Mouse (Mus musculus) activated CD4-positive, CD25-positive, alpha-beta regulatory T cell, adult 4 months (primary cell): ENCODE results near the gene Cmss1. TPM values are rescaled to one million over a fixed set of nuclear protein-coding genes. Genes with fewer than 3 reads are reported as not detected.

Source experiments
- ATAC-seq: one replicate; pipeline ENCODE4 v1.8.0; 2017
- polyA plus RNA-seq, 2 experiments: library from polyadenylated mRNA; unstranded; fragments of 100-300 nt; shearing (Covaris generic); gene quantifications; one replicate each; pipeline ENCODE4 v1.2.1; 2017

The Cmss1 gene
- polyA plus RNA-seq, 2 experiments from 2014 or later = 25.5 to 33.1 TPM

DNA sequence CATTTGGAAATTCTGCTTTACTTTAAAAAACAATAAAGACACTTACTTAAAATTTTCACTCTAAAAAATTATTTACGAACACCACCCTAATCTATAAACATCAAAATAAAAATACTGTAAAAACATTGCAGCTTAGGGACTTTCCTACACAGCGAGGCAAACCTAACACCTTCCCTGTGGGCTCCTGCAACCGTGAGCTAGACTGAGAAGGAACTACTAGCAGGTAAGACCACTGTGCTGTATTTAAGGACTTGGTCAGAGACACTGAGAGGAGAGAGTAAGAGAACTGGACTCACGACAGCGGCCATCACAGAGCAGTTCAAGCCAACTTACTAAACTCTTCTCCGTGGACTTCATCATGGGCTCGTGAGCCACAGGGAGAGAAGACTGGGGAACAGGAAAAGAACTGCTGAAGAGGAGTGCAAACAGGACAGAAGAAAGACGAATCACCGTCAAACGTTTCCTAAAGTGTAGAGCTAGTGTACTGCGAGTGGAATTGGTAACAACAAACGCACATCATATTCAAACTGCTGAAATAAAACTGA is 136.3 kb downstream of the Cmss1 start:
- peak; percentile 11 for ATAC-seq

DNA sequence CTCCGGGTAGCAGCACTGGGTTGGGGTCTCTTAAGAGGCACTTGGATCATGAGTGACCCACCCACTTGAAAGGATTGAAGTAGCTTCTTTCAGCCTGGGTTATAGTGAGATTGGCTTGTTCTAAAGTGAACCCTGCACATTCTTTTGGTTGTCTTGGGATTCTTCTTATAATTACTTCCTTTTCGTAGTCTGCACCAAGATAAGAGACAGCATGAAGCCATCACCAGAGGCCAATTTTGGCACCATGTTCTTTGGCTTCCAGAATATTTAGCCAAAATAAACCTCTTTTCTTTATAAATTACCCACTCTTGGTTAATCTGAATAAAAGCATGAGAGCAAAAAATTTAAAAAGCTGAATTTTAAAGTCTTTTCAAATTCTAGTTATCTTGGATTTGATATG is 136.8 kb downstream of the Cmss1 start:
- no peak for ATAC-seq

DNA sequence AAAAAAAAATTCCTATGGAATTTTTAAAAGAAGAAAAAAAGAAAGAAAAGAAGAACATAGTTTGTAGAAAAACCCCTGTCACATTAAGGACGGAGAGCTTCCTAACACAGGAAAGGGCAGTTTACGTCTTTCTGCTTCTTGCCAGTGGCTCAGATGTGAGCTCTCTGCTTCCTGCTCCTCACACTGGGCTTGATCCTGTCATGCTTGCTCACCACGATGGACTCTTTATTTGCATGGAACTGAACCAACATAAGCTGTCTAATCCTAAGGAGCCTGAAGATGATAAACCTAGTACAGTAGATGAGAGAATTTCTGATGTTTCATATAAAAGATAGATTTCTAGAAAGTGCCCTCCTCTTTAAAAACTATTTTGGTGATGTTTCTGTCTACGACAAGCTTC is 137.4 kb downstream of the Cmss1 start:
- no peak for ATAC-seq

DNA sequence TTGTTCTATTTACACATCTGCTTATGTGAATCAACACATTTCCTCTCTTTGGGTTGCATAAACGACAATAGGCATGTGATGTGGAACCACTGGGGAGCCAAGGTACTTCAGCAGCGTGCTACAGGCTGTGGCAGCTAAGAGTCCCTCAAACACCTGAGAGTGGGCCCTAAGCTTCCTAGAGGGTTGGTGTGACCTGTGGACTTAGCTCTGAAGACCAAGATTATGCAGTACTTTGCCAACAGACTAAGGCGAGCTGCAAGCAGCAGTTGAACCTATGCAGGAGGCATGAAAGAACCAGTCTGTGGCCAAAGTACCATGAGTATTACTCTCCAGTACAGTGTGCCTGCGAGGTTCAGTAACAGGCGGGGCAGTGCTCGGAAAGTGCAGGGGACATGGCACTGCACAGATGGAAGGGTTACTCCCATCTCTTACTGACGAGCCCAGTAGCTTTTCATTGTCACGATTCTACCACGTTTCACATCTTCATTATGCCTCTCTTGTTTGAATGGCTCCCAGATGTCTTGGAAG is 141.2 kb downstream of the Cmss1 start:
- ATAC-seq = no peak

DNA sequence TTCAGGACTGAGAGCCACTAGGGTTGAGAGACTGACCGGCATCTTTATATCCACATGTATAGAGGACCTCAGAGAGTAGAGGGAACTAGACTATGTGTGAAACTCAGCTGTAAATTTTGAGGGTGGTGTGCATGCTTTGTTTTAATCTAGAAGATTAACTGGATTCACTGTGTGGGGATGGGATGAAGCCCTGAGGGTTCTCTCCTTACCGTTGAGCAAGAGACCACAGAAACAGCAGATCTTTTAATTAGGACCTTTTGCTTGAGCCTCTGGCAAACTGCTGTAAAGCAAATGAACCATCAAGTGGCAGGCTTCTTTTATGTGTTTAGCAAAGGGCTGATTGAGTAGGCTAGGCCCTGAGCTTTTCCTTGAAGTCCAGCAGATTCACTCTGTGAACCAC is 150.7 kb downstream of the Cmss1 start:
- ATAC-seq = no peak

DNA sequence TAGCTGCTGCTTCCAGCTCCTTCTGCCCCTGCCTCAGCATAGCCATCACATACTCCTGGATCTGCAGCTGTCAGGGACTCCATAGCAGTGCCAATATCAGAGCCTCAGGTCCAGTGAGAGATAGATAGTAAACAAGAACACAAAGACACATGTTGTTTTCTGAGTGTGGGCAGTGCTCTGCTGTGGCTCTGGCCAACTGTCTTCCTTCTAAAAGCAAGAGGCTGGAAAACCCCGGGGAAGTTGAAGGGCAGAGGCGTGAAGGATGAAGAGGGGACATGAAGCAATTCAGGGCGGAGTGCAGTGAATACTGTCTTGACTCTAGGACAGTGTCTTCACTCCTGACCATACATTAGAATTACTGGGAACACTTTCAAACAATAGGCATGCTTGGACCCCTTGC is 151.1 kb downstream of the Cmss1 start:
- ATAC-seq = no peak

DNA sequence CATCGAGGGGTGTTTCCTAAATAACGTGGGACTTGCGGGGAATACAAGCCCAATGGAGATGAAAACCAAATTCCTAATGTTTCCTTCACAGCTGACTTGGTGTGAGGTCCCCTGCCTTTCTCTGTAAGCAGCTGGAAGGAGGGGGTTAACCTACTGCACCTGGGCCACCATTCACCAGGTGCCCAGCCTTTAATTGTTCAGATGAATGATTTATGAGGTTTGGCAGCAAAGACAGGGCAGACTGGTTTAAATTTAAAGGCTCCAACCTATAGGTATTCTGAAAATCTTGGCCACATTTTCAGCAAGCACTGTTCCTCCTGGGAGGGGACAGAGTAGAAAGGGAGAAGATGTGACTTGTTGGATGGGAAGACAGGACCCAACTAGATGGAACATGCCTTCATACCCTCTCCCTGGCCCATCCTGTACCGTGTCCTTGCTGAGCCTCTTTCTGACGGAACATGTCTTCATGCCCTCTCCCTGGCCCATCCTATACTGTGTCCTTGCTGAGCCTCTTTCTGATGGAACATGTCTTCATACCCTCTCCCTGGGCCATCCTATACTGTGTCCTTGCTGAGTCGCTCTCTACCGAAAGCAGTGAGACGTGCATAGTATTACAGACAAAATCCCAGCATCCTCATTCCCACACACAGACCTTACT is 152.4 kb downstream of the Cmss1 start:
- ATAC-seq = no peak

DNA sequence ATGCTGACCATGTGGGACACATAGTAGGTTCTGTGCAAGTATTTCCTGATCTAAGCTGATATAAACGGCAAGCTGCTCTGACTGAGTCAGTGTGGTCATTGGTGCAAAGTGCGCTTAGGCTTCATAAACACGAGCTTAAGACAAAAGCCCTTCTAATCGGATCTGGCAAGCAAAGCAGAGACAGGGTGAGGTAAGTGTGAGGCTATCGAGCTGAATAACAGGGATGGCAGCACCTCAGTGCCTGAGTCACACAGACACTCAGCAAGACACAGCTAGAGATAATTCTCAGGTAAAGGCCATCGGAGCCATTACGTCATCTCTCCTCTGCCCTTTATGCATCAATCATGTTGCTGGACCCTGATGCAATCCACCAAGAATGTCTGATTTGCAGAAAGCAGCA is 153.7 kb downstream of the Cmss1 start:
- ATAC-seq = no peak

DNA sequence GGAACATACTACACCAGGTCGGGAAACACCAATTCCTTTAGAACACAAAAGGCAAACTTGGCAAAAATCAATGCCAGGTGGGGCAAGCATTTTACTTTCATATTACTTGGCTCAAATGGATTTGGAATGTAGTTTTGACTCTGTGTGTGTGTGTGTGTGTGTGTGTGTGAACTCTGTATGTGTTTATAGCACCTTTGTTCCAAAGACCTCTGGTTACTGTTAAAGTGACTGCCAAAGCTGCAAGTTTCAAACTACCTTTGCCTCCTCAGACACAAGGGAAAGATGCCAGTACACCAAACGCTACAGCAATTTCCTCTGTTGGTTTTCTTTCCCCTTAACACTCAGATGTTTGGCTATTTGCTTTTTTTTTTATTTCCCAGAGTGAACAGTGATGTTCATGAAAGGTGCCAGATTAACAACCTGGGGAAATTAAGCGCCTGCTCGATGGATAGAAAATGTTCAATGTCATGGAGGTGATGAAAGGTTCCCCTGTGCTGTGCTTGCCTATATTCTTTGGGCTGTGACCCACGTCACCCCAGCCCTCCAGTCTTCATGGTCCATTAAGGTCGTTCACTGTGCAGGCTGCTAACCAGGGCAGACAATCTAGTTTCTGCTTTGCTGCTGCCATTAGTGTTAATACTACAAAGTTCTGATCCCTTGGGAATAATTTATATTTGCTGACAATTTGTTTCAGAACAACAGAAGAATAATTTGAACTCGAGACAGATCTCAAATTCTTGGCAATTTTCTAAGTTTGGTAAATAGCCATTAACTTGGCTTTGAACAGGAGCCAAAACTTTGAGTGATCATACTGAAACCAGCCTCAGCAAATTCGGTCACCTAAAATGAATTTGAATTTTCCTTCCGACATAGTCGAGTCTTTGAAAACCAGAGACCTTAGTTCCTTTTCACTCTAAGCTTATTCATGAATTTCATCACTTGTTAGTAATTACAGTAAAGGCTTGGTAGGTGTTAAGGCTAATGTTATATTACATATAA is 161.3 kb downstream of the Cmss1 start:
- ATAC-seq = no peak

DNA sequence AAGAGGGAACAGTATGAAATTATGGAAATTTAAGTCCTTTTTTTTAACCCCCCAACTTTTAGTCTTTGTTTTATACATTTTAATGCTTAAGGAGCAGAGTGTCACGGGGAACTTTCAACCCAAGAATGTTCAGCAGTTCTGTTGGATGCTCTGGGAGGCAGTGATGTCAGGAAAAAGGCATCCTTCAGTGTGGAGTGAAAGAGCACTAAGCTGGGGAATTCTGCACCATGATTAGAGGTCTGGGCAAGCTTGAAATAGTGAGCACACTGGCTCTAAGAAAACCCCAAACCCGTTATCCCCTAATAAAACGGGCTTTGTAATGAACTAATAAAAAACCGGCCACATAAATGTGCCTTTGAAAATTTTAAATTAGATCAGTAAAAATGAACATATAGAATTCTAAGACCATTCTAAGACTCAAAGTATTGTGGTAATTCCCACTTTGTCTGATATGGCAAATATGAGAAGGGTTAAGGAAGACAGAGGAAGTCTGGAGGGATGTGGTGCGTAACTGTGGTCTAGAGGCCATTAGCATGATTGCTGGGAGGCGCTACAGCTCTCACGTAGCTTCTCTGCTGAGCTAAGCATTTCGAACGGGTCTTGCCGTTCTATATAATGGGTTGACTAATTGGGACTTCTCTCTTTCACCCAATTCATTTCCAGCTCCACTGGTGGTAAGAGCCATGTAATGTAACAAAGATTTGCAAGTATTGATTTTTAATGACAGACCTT is 165.8 kb downstream of the Cmss1 start:
- ATAC-seq = no peak

DNA sequence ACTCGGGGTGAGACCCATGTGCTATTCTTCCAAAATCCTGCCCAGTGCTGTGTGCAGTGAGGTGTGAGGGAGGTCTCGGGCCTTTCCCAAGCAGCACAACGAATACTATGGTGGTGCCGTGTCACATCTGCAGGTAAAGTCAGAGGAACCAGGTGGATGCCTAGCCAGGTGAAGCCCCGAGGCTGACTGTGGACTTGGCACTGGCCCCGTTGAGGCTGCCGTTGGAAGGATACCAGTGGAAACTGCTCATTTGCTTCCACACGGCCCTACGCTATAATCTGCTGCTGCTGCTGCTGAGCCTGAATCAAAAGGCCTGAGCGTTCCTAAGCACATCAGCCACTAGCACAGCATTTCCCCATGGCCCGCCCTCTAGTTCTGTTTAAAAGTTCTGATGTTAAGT is 167.5 kb downstream of the Cmss1 start:
- no peak for ATAC-seq

DNA sequence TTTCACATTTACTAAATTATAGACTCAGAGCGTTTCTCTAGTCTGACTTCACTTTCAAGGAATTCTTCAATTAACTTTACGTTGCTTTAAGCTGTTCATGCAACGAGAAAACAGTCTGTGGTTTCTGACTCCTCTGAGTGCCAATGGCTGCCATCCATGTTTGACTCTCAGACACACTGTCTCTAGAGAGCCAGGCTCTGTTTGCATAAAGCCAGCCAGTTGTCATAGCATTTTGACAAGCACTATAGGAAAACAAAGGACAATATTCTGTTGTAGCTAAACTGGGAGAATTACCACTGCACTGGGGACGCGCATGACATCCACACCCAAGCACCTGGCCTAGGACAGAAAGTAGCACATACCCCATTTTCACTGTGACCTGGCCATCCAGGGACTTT is 168.4 kb downstream of the Cmss1 start:
- ATAC-seq = no peak

DNA sequence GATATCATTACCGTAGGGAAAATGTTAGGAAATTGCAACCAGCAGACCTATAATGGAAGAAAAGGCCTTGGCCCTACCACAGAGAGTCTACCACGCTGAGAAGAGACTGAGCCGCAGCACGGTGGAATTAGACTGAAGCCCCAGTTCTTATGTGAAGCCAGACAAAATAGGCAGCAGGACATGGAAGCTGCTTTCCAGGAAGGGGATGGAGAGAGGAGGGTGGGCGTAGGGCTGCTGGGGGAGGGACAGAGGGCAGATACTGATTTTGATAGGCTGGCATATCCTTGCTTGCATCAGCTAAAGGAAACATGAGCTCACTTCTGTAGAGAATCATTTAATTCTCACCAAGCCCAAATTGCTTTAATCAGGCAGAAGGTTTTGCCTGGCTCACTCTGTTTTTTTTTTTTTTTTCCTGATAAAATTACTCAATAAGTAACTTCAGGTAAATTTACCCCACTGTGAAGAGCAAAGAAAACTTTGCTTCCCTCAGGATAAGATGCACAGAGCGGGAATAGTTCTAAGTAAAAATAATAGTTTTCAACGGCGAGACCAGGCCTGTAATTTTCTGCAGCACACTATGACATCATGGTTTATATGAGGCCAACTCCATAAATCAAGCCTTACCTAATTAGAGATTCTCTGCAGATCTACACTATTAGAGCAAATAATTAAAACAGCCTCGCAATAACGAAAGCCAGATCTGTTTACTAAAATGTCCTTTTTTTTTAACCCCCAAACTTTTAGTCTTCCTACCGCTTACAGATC is 169.0 kb downstream of the Cmss1 start:
- no peak for ATAC-seq

DNA sequence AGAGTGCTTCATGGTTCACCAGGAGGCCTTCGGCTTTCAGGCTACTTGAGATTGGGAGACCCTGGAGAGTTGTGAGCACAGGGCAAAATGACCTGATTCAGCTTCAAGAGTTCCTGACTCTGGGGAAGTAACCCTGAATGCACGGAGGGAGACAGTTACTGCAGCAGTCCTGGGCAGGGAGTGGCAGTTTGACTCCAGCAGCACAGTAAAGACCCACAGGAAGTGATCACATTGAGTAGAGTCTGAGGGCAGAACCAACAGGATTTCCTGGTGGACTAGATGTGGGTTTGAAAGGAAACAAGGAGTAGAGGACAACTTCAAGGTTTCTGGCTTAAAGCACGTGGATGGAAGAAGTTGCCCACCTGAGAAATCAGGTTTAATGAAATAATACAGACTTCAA is 172.0 kb downstream of the Cmss1 start:
- peak; percentile 99 for ATAC-seq

DNA sequence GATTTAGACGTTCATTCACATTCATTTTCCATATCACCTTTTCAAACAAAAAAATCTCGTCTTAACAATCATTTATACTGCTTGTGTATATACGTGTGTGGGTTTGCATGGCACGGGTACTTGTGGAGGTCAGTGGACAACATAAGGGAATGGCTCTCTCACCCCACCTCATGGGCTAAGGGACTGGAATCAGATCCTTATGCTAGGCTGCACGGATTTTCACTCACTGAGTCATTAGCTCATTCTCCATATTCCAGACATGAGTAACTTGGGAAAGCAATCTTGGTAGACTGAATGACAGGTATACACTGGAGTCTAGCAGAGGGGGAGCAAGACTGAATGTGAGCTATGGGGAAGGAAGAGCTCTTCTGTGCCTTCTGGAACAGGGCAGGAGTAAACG is 173.0 kb downstream of the Cmss1 start:
- ATAC-seq = no peak

DNA sequence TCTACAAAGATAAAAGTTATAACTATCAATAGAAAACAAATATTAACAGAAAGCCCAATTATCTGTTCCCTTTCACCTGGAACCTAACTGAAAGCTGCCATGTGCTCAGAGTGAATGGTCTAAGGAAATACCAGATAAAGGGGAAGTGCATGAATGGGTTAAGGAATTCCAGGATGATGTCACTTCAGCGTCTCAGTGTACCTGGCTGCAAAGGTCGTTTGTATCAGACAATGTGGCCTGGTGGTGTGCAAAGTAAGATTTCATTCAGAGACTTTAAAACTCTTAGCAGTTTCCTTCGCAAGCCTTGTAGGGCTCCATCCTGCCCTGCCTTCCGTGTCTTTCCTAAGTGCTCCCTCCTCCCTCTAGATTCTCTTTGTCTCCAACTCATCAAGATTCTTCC is 173.5 kb downstream of the Cmss1 start:
- no peak for ATAC-seq

DNA sequence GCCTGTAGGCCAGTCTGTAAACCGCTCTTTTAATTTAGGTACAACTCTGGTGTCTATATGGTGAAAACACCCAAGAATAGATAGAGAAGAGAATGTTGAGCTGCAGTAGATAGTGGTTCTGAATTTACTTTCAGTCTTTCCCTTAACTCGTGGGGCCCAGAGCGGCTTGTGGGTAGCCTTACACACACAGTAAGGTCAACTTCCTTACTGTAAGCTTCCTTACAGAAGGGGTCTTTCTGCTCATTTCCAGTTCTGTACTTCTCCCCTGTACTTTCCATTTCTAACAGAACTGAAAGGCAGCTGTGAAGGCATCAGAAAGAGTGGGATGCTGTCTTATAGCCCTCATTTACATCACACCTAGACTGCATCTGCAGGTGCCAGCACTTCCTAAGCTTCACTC is 175.4 kb downstream of the Cmss1 start:
- no peak for ATAC-seq

DNA sequence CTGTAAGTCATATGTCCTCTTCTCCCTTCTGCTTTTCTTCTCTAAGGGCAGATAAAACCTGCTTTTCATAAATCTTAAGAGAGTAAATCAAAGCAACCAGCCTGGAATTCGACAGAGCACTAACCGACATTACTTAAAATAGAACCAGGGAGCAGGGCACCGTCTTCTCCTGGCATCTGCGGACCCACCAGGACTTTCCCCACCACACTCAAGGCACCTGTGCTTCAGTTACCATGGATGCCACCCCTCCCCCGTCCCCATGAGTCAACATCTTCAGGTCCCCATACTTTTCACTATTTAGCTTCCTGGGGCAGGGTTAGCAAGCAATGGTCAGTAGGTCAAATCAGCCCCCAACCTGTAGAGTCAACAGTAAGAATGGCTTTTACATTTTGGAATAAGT is 177.7 kb downstream of the Cmss1 start:
- no peak for ATAC-seq

DNA sequence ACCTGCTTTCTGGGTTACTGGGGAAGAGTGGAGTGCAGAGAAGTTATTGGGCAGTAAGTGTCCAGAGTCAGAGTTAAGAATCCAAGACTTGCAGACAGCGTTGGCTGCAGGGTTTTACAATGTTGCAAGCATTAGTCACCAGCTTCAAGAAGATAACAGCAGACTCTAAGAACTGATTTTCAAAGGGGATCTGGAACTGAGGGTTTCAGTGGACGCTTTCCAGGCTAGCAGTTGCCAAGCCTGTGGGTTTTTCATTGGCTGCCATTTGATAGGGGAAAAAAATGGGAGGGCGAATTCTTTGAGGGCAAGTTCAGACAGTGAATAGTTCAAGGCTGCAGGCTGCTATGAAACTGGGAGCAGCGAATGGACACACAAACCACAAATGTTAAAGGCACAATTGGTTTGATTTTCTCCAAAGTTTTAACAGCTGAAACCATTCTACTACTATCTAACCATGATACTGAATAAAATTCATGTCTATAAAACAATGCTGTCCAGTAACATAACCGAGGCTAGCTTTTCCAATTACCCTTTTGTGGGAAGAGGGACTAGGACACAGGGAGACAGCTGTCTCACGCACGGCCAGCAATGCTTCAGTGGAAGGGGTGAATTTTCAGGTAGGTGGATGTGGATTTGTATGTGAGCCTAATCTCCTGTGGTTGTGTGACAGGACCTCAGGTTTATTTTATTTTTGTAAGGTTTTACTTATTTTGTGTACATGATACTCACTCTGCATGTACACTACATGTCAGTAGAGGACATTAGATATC is 179.0 kb downstream of the Cmss1 start:
- no peak for ATAC-seq

DNA sequence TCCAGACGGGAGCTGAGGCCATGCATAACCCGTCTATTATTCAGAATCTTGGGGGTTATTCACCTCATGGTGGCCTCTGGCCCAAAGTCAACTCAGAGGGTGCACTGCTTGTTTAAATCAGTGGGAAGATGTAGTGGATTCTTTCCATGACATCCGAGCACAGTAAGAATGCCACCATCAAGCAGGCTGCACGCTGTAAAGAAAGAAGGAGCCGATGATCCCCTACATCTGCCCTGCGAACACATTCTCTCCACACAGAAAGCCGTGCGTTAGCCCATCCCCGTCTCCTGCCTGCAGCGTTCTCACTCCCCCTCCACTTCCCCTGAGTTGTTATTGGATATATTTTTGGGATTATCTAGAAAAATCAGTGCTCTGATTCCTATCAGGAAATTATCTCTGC is 180.0 kb downstream of the Cmss1 start:
- ATAC-seq = no peak
